Mouse (Mus musculus) lung, postnatal 0 days (tissue): ENCODE measurements around the gene Gpr179.

Experiments used
- CTCF ChIP-seq: IDR thresholded peaks from 2 replicates; pipeline ENCODE4 v1.5.1; 2016; ENCODE audit warnings: antibody characterized with exemption, mild to moderate bottlenecking
- EP300 ChIP-seq: IDR thresholded peaks from 2 replicates; pipeline ENCODE4 v1.6.1; 2016; ENCODE audit warnings: antibody characterized with exemption, mild to moderate bottlenecking, control low read depth

GRCm38 (mm10) chr11:97308806-97309450, 42.9 kb downstream of the Gpr179 start:
- no peak for TF ChIP-seq CTCF
- TF ChIP-seq EP300 = no peak
